Mouse (Mus musculus) frontal cortex, postnatal 36 days (tissue): Measurements from ENCODE around the gene Atp8b3.
A peak's percentile ranks its signal among the peaks of the same experiment; 100 is the strongest.

ENCODE experiments used
- DNase-seq, 2 experiments: peaks; one replicate each; pipeline ENCODE4 v3.0.0; 2022; ENCODE audit warnings: low spot score in 2 of 2

Atp8b3 gene

GRCm38 (mm10) chr10:80568876-80569275 lies 30.0 kb upstream of the Atp8b3 start:
- DNase-seq = no peak

- DNase-seq = peak; percentile 90 to 91
Observed at GRCm38 (mm10) chr10:80566375-80567092, 27.6 kb upstream of the Atp8b3 start.

GRCm38 (mm10) chr10:80561116-80561944 lies 22.4 kb upstream of the Atp8b3 start, which contains the start of gene Rexo1:
Rexo1 (minus strand) TSS chr10:80561560.
- DNase-seq = peak; percentile 95 to 97

- no peak for DNase-seq
Observed at GRCm38 (mm10) chr10:80560621-80561020, 21.7 kb upstream of the Atp8b3 start.

GRCm38 (mm10) chr10:80559431-80559830 lies 20.5 kb upstream of the Atp8b3 start:
- no peak for DNase-seq

- peak; percentile 70 to 73 for DNase-seq
Observed at GRCm38 (mm10) chr10:80557346-80557965, 18.5 kb upstream of the Atp8b3 start.

- DNase-seq = no peak
Observed at GRCm38 (mm10) chr10:80553997-80554396, 15.1 kb upstream of the Atp8b3 start.

- DNase-seq = no peak
Observed at GRCm38 (mm10) chr10:80553575-80553974, 14.7 kb upstream of the Atp8b3 start.

GRCm38 (mm10) chr10:80552364-80552763 lies 13.4 kb upstream of the Atp8b3 start:
- no peak for DNase-seq

- no peak for DNase-seq
Observed at GRCm38 (mm10) chr10:80549279-80549678, 10.4 kb upstream of the Atp8b3 start.

GRCm38 (mm10) chr10:80548428-80549006 lies 9.6 kb upstream of the Atp8b3 start:
- DNase-seq = no peak

GRCm38 (mm10) chr10:80547539-80547938 lies 8.6 kb upstream of the Atp8b3 start:
- no peak for DNase-seq

GRCm38 (mm10) chr10:80546945-80547344 lies 8.0 kb upstream of the Atp8b3 start:
- DNase-seq = no peak

GRCm38 (mm10) chr10:80545590-80545989 lies 6.7 kb upstream of the Atp8b3 start:
- no peak for DNase-seq

GRCm38 (mm10) chr10:80543873-80544272 lies 4.9 kb upstream of the Atp8b3 start:
- no peak for DNase-seq

GRCm38 (mm10) chr10:80539493-80539892 lies 569 bp upstream of the Atp8b3 start:
- DNase-seq = no peak

GRCm38 (mm10) chr10:80538180-80538579 lies 744 bp downstream of the Atp8b3 start:
- no peak for DNase-seq

- DNase-seq = no peak
Observed at GRCm38 (mm10) chr10:80535711-80536110, 3.2 kb downstream of the Atp8b3 start.

GRCm38 (mm10) chr10:80535071-80535470 lies 3.9 kb downstream of the Atp8b3 start:
- DNase-seq = no peak

GRCm38 (mm10) chr10:80533704-80534103 lies 5.2 kb downstream of the Atp8b3 start:
- no peak for DNase-seq

GRCm38 (mm10) chr10:80532783-80533182 lies 6.1 kb downstream of the Atp8b3 start:
- no peak for DNase-seq

- no peak for DNase-seq
Observed at GRCm38 (mm10) chr10:80526172-80526571, 12.8 kb downstream of the Atp8b3 start.
